Mouse (Mus musculus) MN1 (cell line): ENCODE measurements around the gene Col19a1.
A peak's percentile ranks its signal among the peaks of the same experiment; 100 is the strongest.

ENCODE experiments used
- DNase-seq: peaks from one replicate; pipeline ENCODE4 v3.0.0-alpha.2; 2016; ENCODE audit warnings: low spot score

Gene Col19a1

GRCm38 (mm10) chr1:24461305-24461887 lies 125.9 kb downstream of the Col19a1 start:
- DNase-seq: no peak

GRCm38 (mm10) chr1:24458015-24458414 lies 129.3 kb downstream of the Col19a1 start:
- DNase-seq: no peak

- DNase-seq: no peak
These were observed 134.6 kb downstream of the Col19a1 start for GRCm38 (mm10) chr1:24452572-24453269.

GRCm38 (mm10) chr1:24452159-24452558 lies 135.1 kb downstream of the Col19a1 start:
- DNase-seq: no peak

GRCm38 (mm10) chr1:24437425-24437824 lies 149.8 kb downstream of the Col19a1 start:
- DNase-seq: no peak

- no peak for DNase-seq
These were observed 159.0 kb downstream of the Col19a1 start for GRCm38 (mm10) chr1:24428306-24428705.

- DNase-seq: no peak
These were observed 209.0 kb downstream of the Col19a1 start for GRCm38 (mm10) chr1:24378125-24378821.

- no peak for DNase-seq
These were observed 212.4 kb downstream of the Col19a1 start for GRCm38 (mm10) chr1:24374902-24375301.

GRCm38 (mm10) chr1:24373671-24374070 lies 213.6 kb downstream of the Col19a1 start:
- DNase-seq: no peak

GRCm38 (mm10) chr1:24372471-24373258 lies 214.6 kb downstream of the Col19a1 start:
- no peak for DNase-seq

GRCm38 (mm10) chr1:24367570-24368517 lies 219.4 kb downstream of the Col19a1 start:
- DNase-seq: peak; percentile 27

GRCm38 (mm10) chr1:24364775-24365174 lies 222.5 kb downstream of the Col19a1 start:
- no peak for DNase-seq

GRCm38 (mm10) chr1:24361990-24362635 lies 225.2 kb downstream of the Col19a1 start:
- no peak for DNase-seq

GRCm38 (mm10) chr1:24349462-24350217 lies 237.6 kb downstream of the Col19a1 start:
- no peak for DNase-seq

GRCm38 (mm10) chr1:24347621-24348160 lies 239.6 kb downstream of the Col19a1 start:
- no peak for DNase-seq

- no peak for DNase-seq
These were observed 249.6 kb downstream of the Col19a1 start for GRCm38 (mm10) chr1:24337556-24338275.

- DNase-seq: no peak
These were observed 251.2 kb downstream of the Col19a1 start for GRCm38 (mm10) chr1:24336051-24336450.

- no peak for DNase-seq
These were observed 270.2 kb downstream of the Col19a1 start for GRCm38 (mm10) chr1:24316961-24317589.
